Mouse (Mus musculus) olfactory bulb, adult 2 months (tissue): ENCODE data around the gene Msantd3.

Experiments used
- CTCF ChIP-seq: fragments of 200-500 bp; IDR thresholded peaks from 2 replicates; pipeline ENCODE4 v1.5.1; 2012; ENCODE audit warnings: low read depth, mild to moderate bottlenecking, low read length, moderate library complexity; ENCODE audit not compliant: insufficient read depth
- POLR2A ChIP-seq: fragments of 200-500 bp; IDR thresholded peaks from 2 replicates; pipeline ENCODE4 v1.6.1; 2012; ENCODE audit warnings: mild to moderate bottlenecking, low read depth, low read length, moderate library complexity; ENCODE audit not compliant: insufficient read depth

- no peak for TF ChIP-seq CTCF
- TF ChIP-seq POLR2A, result no peak
These were observed 10.2 kb upstream of the Msantd3 start for GRCm38 (mm10) chr4:48529559-48529958.
